Mouse (Mus musculus) spleen, adult 2 months (tissue): Measurements from ENCODE around the gene Patl2.

Experiments
- CTCF ChIP-seq: fragments of 200-500 bp; IDR thresholded peaks from 2 replicates; pipeline ENCODE4 v1.5.1; 2011; ENCODE audit warnings: mild to moderate bottlenecking, inconsistent platforms; ENCODE audit not compliant: insufficient read depth, insufficient read length, insufficient replicate concordance; ENCODE audit errors: extremely low read depth
- POLR2A ChIP-seq: fragments of 200-500 bp; IDR thresholded peaks from 2 replicates; pipeline ENCODE4 v1.6.1; 2011; ENCODE audit warnings: low read depth, low read length, inconsistent platforms

DNA sequence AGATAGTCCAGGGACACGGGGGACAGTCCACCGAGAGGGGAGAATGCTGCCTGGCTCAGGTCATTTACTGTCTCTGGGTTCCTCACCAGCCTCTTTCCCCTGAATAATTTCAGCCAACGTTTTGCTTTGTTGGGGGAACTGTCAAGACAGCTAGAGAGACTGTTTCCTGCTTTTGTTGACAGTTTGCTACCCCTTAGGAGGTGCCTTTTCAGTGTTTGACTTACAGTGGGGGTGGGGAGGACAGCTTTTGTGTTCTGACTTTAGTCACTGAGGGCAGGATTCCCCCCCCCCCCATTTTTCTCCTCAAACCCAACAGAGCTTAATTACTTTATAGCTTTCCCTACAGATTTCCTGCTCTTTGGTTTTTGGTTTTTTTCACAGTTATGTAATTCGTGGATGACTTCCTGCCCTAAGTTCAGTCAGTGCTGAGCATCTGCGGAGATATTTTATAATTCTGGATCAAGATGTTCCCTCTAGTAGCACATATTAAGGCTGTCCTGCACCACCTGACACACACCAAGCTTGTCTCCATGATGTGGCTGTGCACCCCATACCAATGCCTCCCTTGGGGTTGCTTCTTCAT is 59.1 kb downstream of the Patl2 start:
- TF ChIP-seq CTCF (no peak), POLR2A (no peak)
